Mouse (Mus musculus): Measurements from ENCODE around the gene Metrnl. TPM values are rescaled to one million over a fixed set of nuclear protein-coding genes. Genes with fewer than 3 reads are reported as not detected.

Gene Metrnl
- polyA plus RNA-seq, 1 experiment from 2014 or later = 10.5 TPM

DNA sequence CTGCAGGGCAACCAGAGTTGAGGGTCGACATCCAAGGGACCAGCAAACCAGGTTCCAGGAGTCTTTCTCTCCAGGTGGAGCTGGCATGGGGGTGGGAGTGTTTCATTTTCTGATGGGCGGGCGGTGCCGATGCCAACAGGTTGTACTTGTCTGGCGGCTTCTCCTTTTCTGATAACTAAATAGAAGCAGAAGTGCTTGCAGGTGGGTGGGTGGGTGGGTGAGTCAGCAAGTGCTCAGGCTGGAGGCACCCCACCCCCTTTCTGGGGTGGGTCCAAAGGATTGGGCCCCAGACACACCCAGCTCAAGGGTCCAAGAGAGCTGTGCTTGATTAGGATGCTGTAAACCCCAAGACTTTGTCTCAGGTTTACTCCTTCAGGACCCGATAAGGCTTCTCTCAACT is 11.6 kb downstream of the Metrnl start:
- H3K4me2 ChIP-seq = no peak overlapping the region
- 92% methylated on average over 6 of the region's 6 CpGs for WGBS

DNA sequence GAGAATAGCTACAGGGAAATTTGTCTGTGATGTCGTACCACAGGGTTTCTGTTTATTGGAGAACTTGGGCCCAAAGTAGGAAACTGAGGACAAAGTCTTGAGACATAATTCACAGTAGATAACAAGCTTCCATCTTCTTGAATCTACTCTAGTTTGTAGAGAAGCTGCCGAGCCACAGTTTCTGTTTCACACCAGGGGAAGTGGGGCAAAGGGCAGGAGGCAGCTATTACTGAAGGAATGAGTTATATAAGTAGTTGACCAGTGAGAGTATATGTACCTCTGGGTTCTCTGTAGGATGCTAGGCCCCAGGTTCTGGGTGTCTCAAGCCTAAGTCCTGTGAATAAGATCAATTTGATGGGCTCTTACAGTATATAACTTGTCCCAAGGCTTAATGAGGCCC is 12.2 kb downstream of the Metrnl start:
- no peaks in the 10 kb centered on the region; the same call in 1 of the 2 replicates for H3K4me1 ChIP-seq (ENCODE audit: control insufficient read depth, insufficient read depth, low read length)
- no peak for DNase-seq (ENCODE audit: low spot score, missing footprints)
- no peak for ATAC-seq (ENCODE audit: low FRiP score)
- no peak overlapping the region for H3K9ac ChIP-seq (ENCODE audit: low read length)
- no peaks in the 10 kb centered on the region for H3K9me3 ChIP-seq (ENCODE audit: control insufficient read depth, low read length)
- H3K27me3 ChIP-seq (ENCODE audit: control insufficient read depth, insufficient read depth, low read length) = no peaks in the 10 kb centered on the region
- no peak overlapping the region for H3K4me3 ChIP-seq (ENCODE audit: low read depth, low read length)
- H3K27ac ChIP-seq (ENCODE audit: low read depth, low read length) = no peak overlapping the region
- H3K4me2 ChIP-seq = no peak overlapping the region
- no peaks in the 10 kb centered on the region for H3K36me3 ChIP-seq (ENCODE audit: control insufficient read depth, insufficient read depth, low read length)
- WGBS = 87% methylated on average over 2 of the region's 2 CpGs

More for the DNA sequence above, 11.6 kb downstream of the Metrnl start:
- H3K27me3 ChIP-seq (ENCODE audit: control insufficient read depth, insufficient read depth, low read length) = no peaks in the 10 kb centered on the region
- no peaks in the 10 kb centered on the region; the same call in 1 of the 2 replicates for H3K4me1 ChIP-seq (ENCODE audit: control insufficient read depth, insufficient read depth, low read length)
- ATAC-seq (ENCODE audit: low FRiP score) (no peak), DNase-seq (ENCODE audit: low spot score, missing footprints) (no peak)
- no peak overlapping the region for H3K9ac ChIP-seq (ENCODE audit: low read length)
- no peak overlapping the region for H3K4me3 ChIP-seq (ENCODE audit: low read depth, low read length)
- H3K27ac ChIP-seq (ENCODE audit: low read depth, low read length) = no peak overlapping the region
- no peaks in the 10 kb centered on the region for H3K9me3 ChIP-seq (ENCODE audit: control insufficient read depth, low read length)
- no peaks in the 10 kb centered on the region for H3K36me3 ChIP-seq (ENCODE audit: control insufficient read depth, insufficient read depth, low read length)

DNA sequence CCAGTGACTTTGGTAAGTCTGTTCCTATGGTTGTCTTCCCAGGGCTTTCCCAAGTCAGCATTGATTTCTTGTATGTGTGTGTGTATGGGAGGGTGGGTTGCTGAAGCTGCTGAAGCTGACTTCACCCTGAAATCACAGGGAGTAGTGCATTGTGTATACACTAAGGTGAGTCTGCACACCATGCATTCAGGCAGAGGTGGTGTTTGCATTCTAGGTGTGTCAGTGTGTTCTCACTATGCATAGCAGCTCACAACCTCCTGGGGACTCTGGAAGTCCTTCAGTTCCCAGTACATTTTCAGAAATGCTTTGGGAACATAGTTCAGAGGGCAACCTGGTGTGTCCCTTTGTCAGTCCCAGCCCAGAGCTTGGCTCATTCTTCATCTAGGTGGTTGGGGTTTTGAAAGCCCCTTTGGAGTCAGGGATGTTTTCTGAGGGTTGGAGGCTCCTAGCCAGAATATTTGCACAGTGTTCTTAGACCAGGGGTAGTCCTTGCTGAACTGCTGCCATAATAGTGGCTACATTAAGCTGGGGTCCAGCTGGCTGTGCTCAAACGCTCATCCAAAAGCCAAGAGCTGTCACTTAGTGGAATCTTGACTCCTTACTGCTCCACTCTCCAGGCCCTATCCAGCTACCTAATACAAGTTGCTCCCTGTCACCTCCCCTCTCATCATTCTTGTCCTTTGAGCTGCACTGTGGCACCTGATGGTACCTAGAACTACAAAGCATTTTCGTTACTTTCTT is 13.6 kb downstream of the Metrnl start:
- no peaks in the 10 kb centered on the region for H3K36me3 ChIP-seq (ENCODE audit: control insufficient read depth, insufficient read depth, low read length)
- H3K9ac ChIP-seq (ENCODE audit: low read length) = no peak overlapping the region

GRCm38 (mm10) chr11:121717724-121718123 is 16.4 kb downstream of the Metrnl start:
- DNase-seq (ENCODE audit: low spot score, missing footprints) (no peak), ATAC-seq (ENCODE audit: low FRiP score) (no peak)
- WGBS = 65% methylated on average over 6 of the region's 6 CpGs
- no peak overlapping the region for H3K4me3 ChIP-seq (ENCODE audit: low read depth, low read length)
- no peak overlapping the region for H3K9ac ChIP-seq (ENCODE audit: low read length)
- no peak overlapping the region for H3K27ac ChIP-seq (ENCODE audit: low read depth, low read length)
- H3K36me3 ChIP-seq (ENCODE audit: control insufficient read depth, insufficient read depth, low read length) = no peaks in the 10 kb centered on the region
- H3K27me3 ChIP-seq (ENCODE audit: control insufficient read depth, insufficient read depth, low read length) = no peaks in the 10 kb centered on the region
- H3K4me2 ChIP-seq = no peak overlapping the region
- H3K4me1 ChIP-seq (ENCODE audit: control insufficient read depth, insufficient read depth, low read length) = no peaks in the 10 kb centered on the region; the same call in 1 of the 2 replicates
- no peaks in the 10 kb centered on the region for H3K9me3 ChIP-seq (ENCODE audit: control insufficient read depth, low read length)

More for the DNA sequence above, 13.6 kb downstream of the Metrnl start:
- Histone ChIP-seq H3K9me3 (ENCODE audit: control insufficient read depth, low read length) (no peaks in the 10 kb centered on the region), H3K4me3 (ENCODE audit: low read depth, low read length) (no peak overlapping the region), H3K27ac (ENCODE audit: low read depth, low read length) (no peak overlapping the region), H3K4me1 (ENCODE audit: control insufficient read depth, insufficient read depth, low read length) (no peaks in the 10 kb centered on the region; the same call in 1 of the 2 replicates), H3K27me3 (ENCODE audit: control insufficient read depth, insufficient read depth, low read length) (no peaks in the 10 kb centered on the region), H3K4me2 (no peak overlapping the region)
- DNase-seq (ENCODE audit: low spot score, missing footprints) = no peak
- 90% methylated on average over 2 of the region's 2 CpGs for WGBS
- ATAC-seq (ENCODE audit: low FRiP score) = no peak

DNA sequence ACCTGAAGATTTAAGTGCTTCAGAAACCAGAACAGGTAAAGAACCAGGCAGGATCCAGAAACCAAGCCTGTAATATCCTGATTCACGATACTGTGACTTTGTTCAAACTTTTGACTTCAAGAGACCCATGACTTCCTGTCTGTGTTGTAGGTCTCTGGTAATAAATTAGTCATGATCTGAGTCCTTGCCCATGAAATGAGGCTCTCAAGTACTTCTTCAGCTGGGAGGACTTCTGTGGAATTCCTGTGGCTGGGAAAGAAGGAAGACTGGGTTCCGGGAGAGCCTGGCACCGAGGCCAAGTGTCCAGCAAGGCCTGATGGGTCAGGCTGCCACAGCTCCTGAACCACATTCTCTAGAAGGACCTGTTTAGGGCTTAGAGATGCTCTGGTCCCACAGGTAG is 19.4 kb downstream of the Metrnl start:
- ATAC-seq (ENCODE audit: low FRiP score) (no peak), DNase-seq (ENCODE audit: low spot score, missing footprints) (no peak)
- Histone ChIP-seq H3K4me1 (ENCODE audit: control insufficient read depth, insufficient read depth, low read length) (no peaks in the 10 kb centered on the region; the same call in 1 of the 2 replicates), H3K9ac (ENCODE audit: low read length) (no peak overlapping the region), H3K4me3 (ENCODE audit: low read depth, low read length) (no peak overlapping the region), H3K36me3 (ENCODE audit: control insufficient read depth, insufficient read depth, low read length) (no peaks in the 10 kb centered on the region), H3K27me3 (ENCODE audit: control insufficient read depth, insufficient read depth, low read length) (no peaks in the 10 kb centered on the region), H3K27ac (ENCODE audit: low read depth, low read length) (no peak overlapping the region), H3K4me2 (no peak overlapping the region), H3K9me3 (ENCODE audit: control insufficient read depth, low read length) (no peaks in the 10 kb centered on the region)
- 89% methylated on average over 3 of the region's 3 CpGs for WGBS

- Histone ChIP-seq H3K9ac (ENCODE audit: low read length) (no peak overlapping the region), H3K4me2 (no peak overlapping the region), H3K36me3 (ENCODE audit: control insufficient read depth, insufficient read depth, low read length) (no peaks in the 10 kb centered on the region), H3K27ac (ENCODE audit: low read depth, low read length) (no peak overlapping the region), H3K4me3 (ENCODE audit: low read depth, low read length) (no peak overlapping the region), H3K27me3 (ENCODE audit: control insufficient read depth, insufficient read depth, low read length) (no peaks in the 10 kb centered on the region), H3K4me1 (ENCODE audit: control insufficient read depth, insufficient read depth, low read length) (no peaks in the 10 kb centered on the region), H3K9me3 (ENCODE audit: control insufficient read depth, low read length) (no peaks in the 10 kb centered on the region)
- ATAC-seq (ENCODE audit: low FRiP score) (no peak), DNase-seq (ENCODE audit: low spot score, missing footprints) (no peak)
- 74% methylated on average over 2 of the region's 2 CpGs for WGBS
Observed at GRCm38 (mm10) chr11:121722434-121722833, 21.1 kb downstream of the Metrnl start.

DNA sequence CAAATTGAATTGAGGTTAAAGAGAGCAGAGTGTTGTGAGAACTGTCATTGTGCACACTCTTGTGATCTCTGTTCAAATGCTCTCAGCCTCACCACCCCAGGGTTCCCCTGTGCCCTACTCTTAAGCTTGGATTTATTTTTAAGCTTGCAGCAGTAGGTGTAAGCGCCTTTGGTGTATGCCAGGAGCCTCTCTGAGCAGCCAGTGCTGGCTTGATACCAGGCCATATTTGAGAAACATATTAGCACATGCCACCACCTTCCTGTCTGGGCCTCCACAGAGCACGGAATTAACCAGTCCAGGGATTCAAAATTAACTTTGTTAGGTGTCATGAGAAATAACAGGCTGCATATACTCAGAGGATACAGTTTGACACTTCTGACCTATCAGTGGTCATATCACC is 25.3 kb downstream of the Metrnl start:
- H3K4me1 ChIP-seq (ENCODE audit: control insufficient read depth, insufficient read depth, low read length) = no peaks in the 10 kb centered on the region
- H3K4me2 ChIP-seq = no peak overlapping the region
- H3K9me3 ChIP-seq (ENCODE audit: control insufficient read depth, low read length) = no peaks in the 10 kb centered on the region
- H3K4me3 ChIP-seq (ENCODE audit: low read depth, low read length) = no peak overlapping the region
- no peak for ATAC-seq (ENCODE audit: low FRiP score)
- no peak overlapping the region for H3K27ac ChIP-seq (ENCODE audit: low read depth, low read length)
- WGBS = 80% methylated on average over 2 of the region's 2 CpGs
- no peaks in the 10 kb centered on the region for H3K27me3 ChIP-seq (ENCODE audit: control insufficient read depth, insufficient read depth, low read length)
- DNase-seq (ENCODE audit: low spot score, missing footprints) = no peak
- H3K36me3 ChIP-seq (ENCODE audit: control insufficient read depth, insufficient read depth, low read length) = no peaks in the 10 kb centered on the region
- H3K9ac ChIP-seq (ENCODE audit: low read length) = no peak overlapping the region

GRCm38 (mm10) chr11:121734184-121734583 is 32.8 kb downstream of the Metrnl start:
- Histone ChIP-seq H3K4me1 (ENCODE audit: control insufficient read depth, insufficient read depth, low read length) (no peaks in the 10 kb centered on the region), H3K27me3 (ENCODE audit: control insufficient read depth, insufficient read depth, low read length) (no peaks in the 10 kb centered on the region), H3K36me3 (ENCODE audit: control insufficient read depth, insufficient read depth, low read length) (no peaks in the 10 kb centered on the region), H3K4me3 (ENCODE audit: low read depth, low read length) (no peak overlapping the region), H3K4me2 (no peak overlapping the region), H3K9ac (ENCODE audit: low read length) (no peak overlapping the region), H3K27ac (ENCODE audit: low read depth, low read length) (no peak overlapping the region), H3K9me3 (ENCODE audit: control insufficient read depth, low read length) (no peaks in the 10 kb centered on the region)
- DNase-seq (ENCODE audit: low spot score, missing footprints) = no peak
- 70% methylated on average over 1 of the region's 1 CpGs for WGBS
- no peak for ATAC-seq (ENCODE audit: low FRiP score)

DNA sequence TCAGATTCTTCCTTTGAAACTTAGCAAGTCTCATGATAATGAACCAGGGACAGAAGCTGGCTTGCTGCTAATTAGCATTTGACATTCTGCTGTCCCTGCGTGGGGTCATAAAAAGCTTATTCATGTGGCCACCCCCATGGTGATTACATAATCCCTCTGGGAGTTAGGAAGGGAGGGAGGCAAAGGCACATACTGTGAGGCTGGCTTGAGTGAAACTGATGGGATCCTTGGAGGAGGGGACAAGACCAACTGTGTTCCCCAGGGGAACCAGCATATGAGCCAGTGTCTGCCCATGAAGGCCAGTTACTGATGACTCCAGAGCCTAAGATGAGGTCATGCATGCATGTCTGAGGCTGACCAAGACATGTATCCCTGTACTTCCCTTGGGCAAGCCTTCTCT is 33.5 kb downstream of the Metrnl start:
- H3K36me3 ChIP-seq (ENCODE audit: control insufficient read depth, insufficient read depth, low read length) = no peaks in the 10 kb centered on the region
- no peaks in the 10 kb centered on the region for H3K9me3 ChIP-seq (ENCODE audit: control insufficient read depth, low read length)
- ATAC-seq (ENCODE audit: low FRiP score) = no peak
- H3K27ac ChIP-seq (ENCODE audit: low read depth, low read length) = no peak overlapping the region
- no peaks in the 10 kb centered on the region for H3K27me3 ChIP-seq (ENCODE audit: control insufficient read depth, insufficient read depth, low read length)
- no peak for DNase-seq (ENCODE audit: low spot score, missing footprints)
- H3K4me1 ChIP-seq (ENCODE audit: control insufficient read depth, insufficient read depth, low read length) = no peaks in the 10 kb centered on the region
- H3K4me2 ChIP-seq = no peak overlapping the region
- H3K9ac ChIP-seq (ENCODE audit: low read length) = no peak overlapping the region
- 24% methylated on average over 1 of the region's 1 CpGs for WGBS
- no peak overlapping the region for H3K4me3 ChIP-seq (ENCODE audit: low read depth, low read length)

Measured in midbrain, embryonic 11.5 days (tissue).